Mouse (Mus musculus): Measurements from ENCODE around the gene Olfr1251. TPM values are rescaled to one million over a fixed set of nuclear protein-coding genes. Genes with fewer than 3 reads are reported as not detected.
"Not testable (repeated sequence)": the region's sequence is repeated elsewhere in the genome, so short reads cannot be mapped to it uniquely, and the experiment has no call there.

Gene Olfr1251
- polyA plus RNA-seq (2015; fragmentation: Nextera tagmentation; extraction: Ambion mirVana): not detected in 2 replicates

DNA sequence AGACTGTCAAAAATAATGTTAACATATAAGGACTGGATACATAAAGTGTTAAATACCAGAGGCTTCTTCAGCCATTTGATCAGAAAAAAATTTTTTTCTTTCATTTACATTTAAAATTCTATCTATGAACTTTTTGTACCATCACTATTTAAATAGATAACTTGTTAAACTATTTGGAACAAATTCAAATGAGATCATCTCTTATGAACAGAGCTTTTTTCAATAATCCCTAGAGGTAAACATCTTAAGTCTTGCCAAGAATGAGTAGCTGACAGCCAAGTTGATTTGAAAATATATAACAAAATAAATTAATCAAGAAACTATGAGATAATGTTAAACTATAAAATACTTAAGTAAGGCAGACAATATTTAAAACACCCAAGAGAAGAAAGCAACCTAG is at the start of gene Olfr1251:
Gene Olfr1251, minus strand, starts transcription at position 101 of the 400 bp plus-strand sequence.
- H3K9me3 ChIP-seq (replicated peaks): no peaks in the 10 kb centered on the region
- no peaks in the 10 kb centered on the region for H3K4me1 ChIP-seq
- no peak within 1 kb of the TSS for H3K4me2 ChIP-seq
- no peak within 1 kb of the TSS for H3K4me3 ChIP-seq (replicated peaks)
- no peaks in the 10 kb centered on the region for H3K27me3 ChIP-seq
- no peak for ATAC-seq (replicated peaks; ENCODE audit: low FRiP score)
- no peaks in the 10 kb centered on the region for H3K36me3 ChIP-seq
- no peak within 1 kb of the TSS for H3K9ac ChIP-seq
- H3K27ac ChIP-seq: no peak within 1 kb of the TSS

DNA sequence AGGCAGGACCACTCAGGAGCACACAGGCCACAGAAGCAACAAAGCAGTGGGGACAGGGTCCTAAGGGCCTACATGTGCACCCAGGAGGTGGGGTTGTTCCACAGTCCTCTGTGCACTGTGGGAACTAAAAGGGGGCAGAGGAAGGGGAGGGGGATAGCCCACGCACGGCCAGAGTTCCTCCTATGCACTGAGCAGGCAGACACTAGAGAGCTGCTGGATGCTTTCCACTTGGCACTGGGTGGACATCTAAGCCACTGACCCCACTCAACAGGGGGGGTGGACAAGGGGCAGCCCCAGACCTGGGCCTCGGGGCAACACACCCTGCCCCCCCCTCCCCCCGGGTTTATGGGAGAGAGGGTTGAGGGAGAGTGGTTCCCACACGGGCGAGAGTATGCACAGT is 20.2 kb upstream of the Olfr1251 start:
- ATAC-seq (replicated peaks; ENCODE audit: low FRiP score): peak; percentile 29; the same call in 1 of the 2 replicates

DNA sequence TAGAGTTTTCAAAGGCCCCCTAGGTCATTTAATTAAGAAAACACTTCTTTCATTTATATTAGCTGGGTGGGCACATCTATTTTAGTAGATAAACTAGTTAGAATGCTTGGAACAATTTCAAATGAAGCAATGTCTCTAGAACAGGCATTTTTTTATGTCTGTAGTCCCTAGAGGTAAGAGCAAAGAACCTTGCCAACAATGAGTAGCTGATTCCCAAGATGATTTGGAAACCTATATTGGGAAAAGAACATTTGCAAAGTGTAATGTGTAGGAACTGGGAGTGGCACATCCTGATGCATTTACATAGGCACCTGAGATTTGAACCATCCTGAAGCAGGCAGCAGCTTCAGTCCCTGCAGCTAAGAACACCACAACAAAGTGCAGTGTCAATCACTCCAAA is 10.4 kb downstream of the Olfr1251 start, which contains the start of gene Olfr1250:
Gene Olfr1250, minus strand, starts transcription at position 101 of the 400 bp plus-strand sequence.
- no peak for ATAC-seq (replicated peaks; ENCODE audit: low FRiP score)
- Histone ChIP-seq H3K4me2 (no peak within 1 kb of the TSS), H3K27ac (no peak within 1 kb of the TSS), H3K4me3 (replicated peaks) (no peak within 1 kb of the TSS), H3K9me3 (replicated peaks) (no peaks in the 10 kb centered on the region), H3K9ac (no peak within 1 kb of the TSS), H3K36me3 (no peaks in the 10 kb centered on the region), H3K27me3 (no peaks in the 10 kb centered on the region), H3K4me1 (no peaks in the 10 kb centered on the region)

More for the DNA sequence above, 20.2 kb upstream of the Olfr1251 start:
- Histone ChIP-seq H3K27ac (no peak overlapping the region), H3K36me3 (no peaks in the 10 kb centered on the region), H3K9ac (no peak overlapping the region), H3K4me3 (replicated peaks) (no peak overlapping the region), H3K4me2 (no peak overlapping the region), H3K27me3 (no peaks in the 10 kb centered on the region), H3K9me3 (replicated peaks) (no peaks in the 10 kb centered on the region), H3K4me1 (no peaks in the 10 kb centered on the region)
- 84% methylated on average over 6 of the region's 6 CpGs for WGBS

DNA sequence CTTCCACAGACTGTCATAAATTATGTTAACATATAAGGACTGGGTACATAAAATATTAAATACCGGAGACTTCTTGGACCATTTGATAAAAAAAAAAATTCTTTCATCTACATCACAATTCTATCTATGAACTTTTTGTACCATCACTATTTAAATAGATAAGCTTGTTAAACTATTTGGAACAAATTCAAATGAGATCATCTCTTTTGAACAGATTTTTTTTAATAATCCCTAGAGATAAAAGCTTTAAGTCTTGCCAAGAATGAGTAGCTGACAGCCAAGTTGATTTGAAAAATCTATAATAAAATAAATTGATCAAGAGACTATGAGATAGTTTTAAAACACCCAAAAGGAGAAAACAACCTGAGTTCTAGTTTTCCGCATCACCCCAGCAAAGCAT is 36.9 kb downstream of the Olfr1251 start, which contains the start of gene Olfr1249:
Gene Olfr1249, minus strand, starts transcription at position 101 of the 400 bp plus-strand sequence.
- no peaks in the 10 kb centered on the region for H3K9me3 ChIP-seq (replicated peaks)
- 86% methylated on average over 2 of the region's 2 CpGs for WGBS
- no peak within 1 kb of the TSS for H3K27ac ChIP-seq
- ATAC-seq (replicated peaks; ENCODE audit: low FRiP score): no peak
- no peaks in the 10 kb centered on the region for H3K4me1 ChIP-seq
- H3K27me3 ChIP-seq: no peaks in the 10 kb centered on the region
- no peaks in the 10 kb centered on the region for H3K36me3 ChIP-seq
- no peak within 1 kb of the TSS for H3K4me3 ChIP-seq (replicated peaks)
- no peak within 1 kb of the TSS for H3K4me2 ChIP-seq
- H3K9ac ChIP-seq: no peak within 1 kb of the TSS

DNA sequence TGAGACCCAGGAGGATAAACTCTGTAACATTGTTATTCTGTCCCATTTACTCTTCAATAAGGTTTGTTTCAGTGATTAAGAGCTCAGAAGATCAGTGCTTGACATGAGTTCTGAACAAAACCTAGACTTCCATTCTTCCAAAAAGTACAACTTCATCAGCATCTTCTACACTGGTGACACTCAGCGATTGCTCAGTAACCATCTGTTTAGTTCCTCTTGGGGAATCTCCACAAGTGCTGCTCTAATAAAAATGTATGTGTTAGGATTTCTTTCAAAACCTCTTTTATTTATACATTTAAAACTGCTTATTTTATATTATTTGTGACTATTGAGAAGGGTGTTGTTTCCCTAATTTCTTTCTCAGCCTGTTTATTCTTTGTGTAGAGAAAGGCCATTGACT is 53.6 kb downstream of the Olfr1251 start, which contains the start of gene Olfr1248:
Gene Olfr1248, minus strand, starts transcription at position 101 of the 400 bp plus-strand sequence.
- not testable (repeated sequence) for H3K27ac ChIP-seq; H3K36me3 ChIP-seq; H3K9me3 ChIP-seq (replicated peaks); H3K4me3 ChIP-seq (replicated peaks); H3K4me1 ChIP-seq; ATAC-seq (replicated peaks; ENCODE audit: low FRiP score); H3K27me3 ChIP-seq; H3K9ac ChIP-seq; H3K4me2 ChIP-seq
- 95% methylated on average over 1 of the region's 1 CpGs for WGBS

Other genes starting within 250 kb of the Olfr1251 start
- gene Olfr1240, start 228.9 kb downstream of the Olfr1251 start, polyA plus RNA-seq (2015; fragmentation: Nextera tagmentation; extraction: Ambion mirVana): not detected in 2 replicates
- not detected in 2 replicates for gene Olfr1241, start 184.8 kb downstream of the Olfr1251 start, polyA plus RNA-seq (2015; fragmentation: Nextera tagmentation; extraction: Ambion mirVana)
- not detected in 2 replicates for gene Olfr1242, start 173.6 kb downstream of the Olfr1251 start, polyA plus RNA-seq (2015; fragmentation: Nextera tagmentation; extraction: Ambion mirVana)
- not detected in 2 replicates for gene Olfr1243, start 140.4 kb downstream of the Olfr1251 start, polyA plus RNA-seq (2015; fragmentation: Nextera tagmentation; extraction: Ambion mirVana)
- not detected in 2 replicates for gene Olfr1245, start 93.5 kb downstream of the Olfr1251 start, polyA plus RNA-seq (2015; fragmentation: Nextera tagmentation; extraction: Ambion mirVana)
- not detected in 2 replicates for gene Olfr1246, start 78.8 kb downstream of the Olfr1251 start, polyA plus RNA-seq (2015; fragmentation: Nextera tagmentation; extraction: Ambion mirVana)
- not detected in 2 replicates for gene Olfr1247, start 57.8 kb downstream of the Olfr1251 start, polyA plus RNA-seq (2015; fragmentation: Nextera tagmentation; extraction: Ambion mirVana)
- not detected in 2 replicates for gene Olfr1248, start 53.7 kb downstream of the Olfr1251 start, polyA plus RNA-seq (2015; fragmentation: Nextera tagmentation; extraction: Ambion mirVana)
- gene Olfr1249, start 37.0 kb downstream of the Olfr1251 start, polyA plus RNA-seq (2015; fragmentation: Nextera tagmentation; extraction: Ambion mirVana): not detected in 2 replicates
- not detected in 2 replicates for gene Olfr1250, start 10.5 kb downstream of the Olfr1251 start, polyA plus RNA-seq (2015; fragmentation: Nextera tagmentation; extraction: Ambion mirVana)
- not detected in 2 replicates for gene Olfr1252, start 53.1 kb upstream of the Olfr1251 start, polyA plus RNA-seq (2015; fragmentation: Nextera tagmentation; extraction: Ambion mirVana)
- not detected in 2 replicates for gene Olfr1253, start 85.2 kb upstream of the Olfr1251 start, polyA plus RNA-seq (2015; fragmentation: Nextera tagmentation; extraction: Ambion mirVana)
- gene Olfr1254, start 121.7 kb upstream of the Olfr1251 start, polyA plus RNA-seq (2015; fragmentation: Nextera tagmentation; extraction: Ambion mirVana): not detected in 2 replicates
- not detected in 2 replicates for gene Olfr1255, start 140.1 kb upstream of the Olfr1251 start, polyA plus RNA-seq (2015; fragmentation: Nextera tagmentation; extraction: Ambion mirVana)
- not detected in 2 replicates for gene Olfr1256, start 169.6 kb upstream of the Olfr1251 start, polyA plus RNA-seq (2015; fragmentation: Nextera tagmentation; extraction: Ambion mirVana)
- not detected in 2 replicates for gene Olfr48, start 176.3 kb upstream of the Olfr1251 start, polyA plus RNA-seq (2015; fragmentation: Nextera tagmentation; extraction: Ambion mirVana)
- not detected in 2 replicates for gene Olfr1257, start 206.5 kb upstream of the Olfr1251 start, polyA plus RNA-seq (2015; fragmentation: Nextera tagmentation; extraction: Ambion mirVana)